Mouse (Mus musculus) embryonic fibroblast, embryonic 13.5 days (primary cell): Measurements from ENCODE around the gene Cfap44.

ENCODE experiments used
- CTCF ChIP-seq: IDR thresholded peaks from 2 replicates; pipeline ENCODE4 v1.5.1; 2011; ENCODE audit warnings: mild to moderate bottlenecking, control low read depth, low read length, moderate library complexity, borderline replicate concordance; ENCODE audit not compliant: insufficient read depth
- POLR2A ChIP-seq: IDR thresholded peaks from 2 replicates; pipeline ENCODE4 v1.6.1; 2011; ENCODE audit warnings: low read depth, mild to moderate bottlenecking, control low read depth, low read length, moderate library complexity

GRCm38 (mm10) chr16:44423499-44423898, 28.9 kb downstream of the Cfap44 start:
- TF ChIP-seq CTCF (no peak), POLR2A (no peak)
